Mouse (Mus musculus): ENCODE data around the gene Pex12. TPM values are rescaled to one million over a fixed set of nuclear protein-coding genes. Genes with fewer than 3 reads are reported as not detected.
A peak's percentile ranks its signal among the peaks of the same experiment; 100 is the strongest.
"Not testable (repeated sequence)": the region's sequence is repeated elsewhere in the genome, so short reads cannot be mapped to it uniquely, and the experiment has no call there.

The Pex12 gene
- polyA plus RNA-seq, 1 experiment from 2014 or later = 11.9 TPM

- Histone ChIP-seq H3K4me3 (no peak overlapping the region), H3K4me1 (no peaks in the 10 kb centered on the region), H3K36me3 (no peaks in the 10 kb centered on the region), H3K27ac (no peak overlapping the region), H3K27me3 (ENCODE audit: insufficient read depth, poor library complexity, severe bottlenecking) (peaks cover 36% of the 10 kb centered on the region; the same call in 1 of the 2 replicates), H3K9me3 (no peaks in the 10 kb centered on the region)
- WGBS = 76% methylated on average over 6 of the region's 6 CpGs
- no peak for DNase-seq (ENCODE audit: low spot score)
These were observed 22.7 kb downstream of the Pex12 start for GRCm38 (mm10) chr11:83279691-83280090.

GRCm38 (mm10) chr11:83279024-83279423, 23.4 kb downstream of the Pex12 start:
- no peaks in the 10 kb centered on the region for H3K4me1 ChIP-seq
- no peak for DNase-seq (ENCODE audit: low spot score)
- H3K36me3 ChIP-seq = no peaks in the 10 kb centered on the region
- no peak overlapping the region for H3K4me3 ChIP-seq
- H3K27me3 ChIP-seq (ENCODE audit: insufficient read depth, poor library complexity, severe bottlenecking) = peaks cover 36% of the 10 kb centered on the region; the same call in 1 of the 2 replicates
- no peaks in the 10 kb centered on the region for H3K9me3 ChIP-seq
- no peak overlapping the region for H3K27ac ChIP-seq
- 82% methylated on average over 4 of the region's 4 CpGs for WGBS

- H3K4me3 ChIP-seq = no peak overlapping the region
- peaks cover 29% of the 10 kb centered on the region; the same call in 1 of the 2 replicates for H3K27me3 ChIP-seq (ENCODE audit: insufficient read depth, poor library complexity, severe bottlenecking)
- H3K9me3 ChIP-seq = no peaks in the 10 kb centered on the region
- no peaks in the 10 kb centered on the region for H3K4me1 ChIP-seq
- DNase-seq (ENCODE audit: low spot score) = no peak
- whole genome bisulfite sequencing = 69% methylated on average over 7 of the region's 7 CpGs
- no peak overlapping the region for H3K27ac ChIP-seq
- no peaks in the 10 kb centered on the region for H3K36me3 ChIP-seq
These were observed 26.1 kb downstream of the Pex12 start for GRCm38 (mm10) chr11:83276251-83276650.

DNA sequence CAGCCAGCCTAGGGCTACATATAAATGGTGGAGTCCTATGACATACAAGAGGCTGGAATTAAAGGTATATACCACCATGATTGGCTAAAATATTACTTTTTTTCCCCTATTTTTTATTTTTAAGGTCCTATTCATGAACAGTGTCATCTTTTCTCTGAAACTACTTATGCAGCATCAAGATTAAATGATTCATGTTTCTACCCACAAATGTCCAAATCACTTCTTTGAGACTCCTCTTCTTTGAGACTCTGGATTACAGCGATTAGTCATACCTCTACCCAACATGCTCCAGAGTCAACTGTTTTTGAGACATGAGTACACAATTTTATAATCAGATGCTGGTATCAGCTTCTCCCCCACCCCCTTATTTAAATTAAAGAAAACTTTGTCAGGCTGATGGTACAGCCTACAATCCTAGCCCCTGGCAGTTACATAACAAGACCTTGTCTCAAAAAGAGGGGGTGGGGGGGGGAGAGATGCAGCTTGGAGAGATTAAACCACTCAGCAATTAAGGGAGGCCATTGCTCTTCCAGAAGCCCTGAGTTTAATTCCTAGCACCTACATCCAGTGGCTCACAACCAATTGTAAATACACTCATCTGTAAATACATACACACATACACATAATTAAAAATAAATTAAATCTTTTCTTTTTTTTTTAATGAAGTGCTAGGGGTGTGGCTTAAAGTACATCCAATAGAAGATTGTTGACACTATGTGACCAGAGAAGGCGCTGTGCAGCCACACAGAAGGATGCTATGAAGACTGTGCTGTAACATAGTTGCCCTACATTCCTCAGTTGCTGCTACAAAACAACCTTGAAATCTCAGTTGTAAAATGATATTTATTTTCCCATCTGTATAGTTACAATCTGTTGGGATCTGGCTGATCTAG, 30.2 kb downstream of the Pex12 start:
- H3K27me3 ChIP-seq (ENCODE audit: insufficient read depth, poor library complexity, severe bottlenecking) = peaks cover 18% of the 10 kb centered on the region; the same call in 1 of the 2 replicates
- no peaks in the 10 kb centered on the region for H3K9me3 ChIP-seq
- WGBS = 13% methylated on average over 2 of the region's 2 CpGs
- no peaks in the 10 kb centered on the region for H3K36me3 ChIP-seq
- no peak for DNase-seq (ENCODE audit: low spot score)
- no peak overlapping the region for H3K4me3 ChIP-seq
- peaks cover 4% of the 10 kb centered on the region; the same call in 1 of the 2 replicates for H3K4me1 ChIP-seq
- no peak overlapping the region for H3K27ac ChIP-seq

DNA sequence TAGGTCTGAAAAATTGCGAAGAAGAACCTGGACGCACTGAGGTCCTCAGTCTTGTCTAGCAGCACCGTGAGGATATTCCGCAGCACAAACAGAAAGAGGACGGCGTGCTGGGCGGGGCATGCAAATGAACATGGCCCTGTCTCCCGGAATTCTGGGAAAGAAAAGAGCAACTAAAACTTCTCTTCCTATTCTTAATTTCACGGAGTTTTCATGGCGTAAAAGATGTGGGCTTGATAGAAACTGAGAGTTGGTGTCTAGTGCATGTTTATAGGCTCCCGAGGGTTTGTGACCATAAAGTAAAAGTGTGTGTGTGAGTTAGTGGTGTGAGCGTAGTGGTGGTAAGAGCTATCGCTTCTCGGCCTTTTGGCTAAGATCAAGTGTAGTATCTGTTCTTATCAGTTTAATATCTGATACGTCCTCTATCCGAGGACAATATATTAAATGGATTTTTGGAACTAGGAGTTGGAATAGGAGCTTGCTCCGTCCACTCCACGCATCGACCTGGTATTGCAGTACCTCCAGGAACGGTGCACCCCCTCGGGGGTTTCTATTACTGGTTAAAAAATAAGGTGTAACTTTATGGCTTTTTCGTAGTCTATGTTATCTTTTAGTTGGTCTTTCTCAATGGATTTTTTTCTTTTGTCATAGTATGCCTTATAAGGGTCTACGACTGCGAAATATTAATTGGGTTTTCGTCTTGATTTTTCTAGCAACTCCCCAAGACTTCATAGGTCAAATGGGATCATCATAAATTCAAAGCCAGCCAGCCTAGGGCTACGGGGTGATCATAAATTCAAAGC, 31.0 kb downstream of the Pex12 start:
- Histone ChIP-seq H3K9me3 (no peaks in the 10 kb centered on the region), H3K27me3 (ENCODE audit: insufficient read depth, poor library complexity, severe bottlenecking) (peaks cover 13% of the 10 kb centered on the region; the same call in 1 of the 2 replicates), H3K4me3 (peak overlapping the region; percentile 68), H3K27ac (peak overlapping the region; percentile 96), H3K4me1 (peaks cover 4% of the 10 kb centered on the region; the same call in 1 of the 2 replicates), H3K36me3 (no peaks in the 10 kb centered on the region)
- peak; percentile 93 for DNase-seq (ENCODE audit: low spot score)
- under 1% methylated on average over 26 of the region's 26 CpGs for WGBS

DNA sequence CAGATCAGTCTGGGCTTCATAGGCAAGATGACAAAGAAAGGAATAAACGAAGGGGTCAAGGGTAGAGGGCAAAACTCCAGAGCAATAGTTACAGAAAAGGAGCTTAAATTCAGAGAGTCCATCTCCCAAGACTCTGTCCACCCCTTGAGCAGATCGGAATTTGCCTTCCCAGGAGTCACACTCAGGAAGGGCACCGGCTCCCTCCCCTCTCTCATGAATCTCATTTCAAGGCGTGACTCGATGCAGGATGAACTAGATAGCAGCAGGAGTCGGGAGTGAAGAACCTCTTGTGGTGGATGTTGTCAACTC, 31.6 kb downstream of the Pex12 start:
- H3K4me3 ChIP-seq = peak overlapping the region; percentile 68
- H3K27ac ChIP-seq = peak overlapping the region; percentile 96
- no peaks in the 10 kb centered on the region for H3K9me3 ChIP-seq
- peaks cover 8% of the 10 kb centered on the region; the same call in 1 of the 2 replicates for H3K27me3 ChIP-seq (ENCODE audit: insufficient read depth, poor library complexity, severe bottlenecking)
- H3K36me3 ChIP-seq = no peaks in the 10 kb centered on the region
- 1% methylated on average over 6 of the region's 6 CpGs for WGBS
- peaks cover 4% of the 10 kb centered on the region; the same call in 1 of the 2 replicates for H3K4me1 ChIP-seq
- DNase-seq (ENCODE audit: low spot score) = no peak

DNA sequence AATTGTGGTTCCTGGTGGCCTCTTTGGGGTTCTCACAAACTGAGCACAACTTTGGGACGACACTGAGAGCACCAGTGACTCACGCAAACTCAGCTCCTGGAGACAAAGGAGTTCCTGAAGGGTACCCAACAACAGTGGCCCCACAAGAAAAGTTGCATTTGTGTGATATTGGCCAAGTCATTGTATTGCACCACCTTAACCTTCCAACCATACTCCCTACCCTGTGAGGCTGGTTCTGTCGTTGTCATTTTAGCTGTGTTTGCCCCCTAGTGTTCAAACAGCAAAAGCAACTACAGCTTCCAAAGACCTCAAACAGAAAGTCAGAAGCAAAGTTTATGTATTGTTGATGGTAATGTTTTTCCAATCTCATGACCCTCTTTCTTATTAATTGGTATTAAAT, 39.2 kb downstream of the Pex12 start:
- WGBS = 56% methylated on average over 3 of the region's 3 CpGs

GRCm38 (mm10) chr11:83262673-83263072, 39.7 kb downstream of the Pex12 start:
- no peak for DNase-seq (ENCODE audit: low spot score)
- Histone ChIP-seq H3K4me3 (no peak overlapping the region), H3K27me3 (ENCODE audit: insufficient read depth, poor library complexity, severe bottlenecking) (no peaks in the 10 kb centered on the region), H3K36me3 (no peaks in the 10 kb centered on the region), H3K9me3 (no peaks in the 10 kb centered on the region), H3K27ac (no peak overlapping the region), H3K4me1 (no peaks in the 10 kb centered on the region)
- WGBS = 93% methylated on average over 1 of the region's 1 CpGs

More for the DNA sequence above, 39.2 kb downstream of the Pex12 start:
- H3K4me3 ChIP-seq = no peak overlapping the region
- no peaks in the 10 kb centered on the region for H3K9me3 ChIP-seq
- no peak overlapping the region for H3K27ac ChIP-seq
- DNase-seq (ENCODE audit: low spot score) = no peak
- no peaks in the 10 kb centered on the region for H3K4me1 ChIP-seq
- H3K36me3 ChIP-seq = no peaks in the 10 kb centered on the region
- H3K27me3 ChIP-seq (ENCODE audit: insufficient read depth, poor library complexity, severe bottlenecking) = no peaks in the 10 kb centered on the region

DNA sequence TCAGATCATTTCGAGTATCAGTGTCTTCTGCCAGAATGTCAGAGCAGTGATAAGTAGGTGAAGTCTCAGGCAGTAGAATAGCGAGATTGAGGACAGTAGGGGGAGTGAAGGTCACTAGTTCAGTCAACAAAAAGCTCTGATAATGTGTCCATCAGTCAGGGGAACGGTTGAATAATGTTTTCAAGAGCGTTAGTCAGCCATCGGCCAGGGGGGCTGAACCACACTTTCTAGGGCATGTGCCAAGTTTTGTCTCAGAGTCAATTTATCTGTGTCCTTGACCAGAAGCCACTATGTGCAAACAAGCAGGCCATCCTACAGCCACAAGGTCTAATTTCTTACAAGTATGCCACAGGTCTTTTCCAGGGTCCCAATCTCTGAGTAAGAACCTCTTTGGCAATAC, 45.2 kb downstream of the Pex12 start:
- H3K27ac ChIP-seq; H3K27me3 ChIP-seq (ENCODE audit: insufficient read depth, poor library complexity, severe bottlenecking); H3K4me1 ChIP-seq; H3K4me3 ChIP-seq; H3K9me3 ChIP-seq; H3K36me3 ChIP-seq; DNase-seq (ENCODE audit: low spot score): not testable (repeated sequence)
- 48% methylated on average over 5 of the region's 5 CpGs for WGBS

Other genes starting within 250 kb of the Pex12 start
- 1.3 and 1.5 TPM in 2 replicates for gene Slfn2, start 237.5 kb downstream of the Pex12 start, polyA plus RNA-seq (2016; fragmentation: Nextera tagmentation; extraction: Ambion mirVana)
- gene Slfn1, start 185.7 kb downstream of the Pex12 start, polyA plus RNA-seq (2016; fragmentation: Nextera tagmentation; extraction: Ambion mirVana) = not detected in 2 replicates
- not detected in 2 replicates for gene Slfn4, start 127.4 kb downstream of the Pex12 start, polyA plus RNA-seq (2016; fragmentation: Nextera tagmentation; extraction: Ambion mirVana)
- gene Slfn3, start 111.3 kb downstream of the Pex12 start, polyA plus RNA-seq (2016; fragmentation: Nextera tagmentation; extraction: Ambion mirVana) = 0.49 and 0.99 TPM in 2 replicates
- gene Slfn14, start 15.9 kb downstream of the Pex12 start, polyA plus RNA-seq (2016; fragmentation: Nextera tagmentation; extraction: Ambion mirVana) = 0.58 and 0.79 TPM in 2 replicates
- gene Ap2b1, start 3.6 kb downstream of the Pex12 start, polyA plus RNA-seq (2016; fragmentation: Nextera tagmentation; extraction: Ambion mirVana) = 48.2 and 55.0 TPM in 2 replicates
- gene Rasl10b, start 106.6 kb upstream of the Pex12 start, polyA plus RNA-seq (2016; fragmentation: Nextera tagmentation; extraction: Ambion mirVana) = 8.1 and 11.4 TPM in 2 replicates
- gene Gas2l2, start 126.9 kb upstream of the Pex12 start, polyA plus RNA-seq (2016; fragmentation: Nextera tagmentation; extraction: Ambion mirVana) = 0.17 and 0.18 TPM in 2 replicates
- 1.5 and 1.9 TPM in 2 replicates for gene 1700020L24Rik, start 135.1 kb upstream of the Pex12 start, polyA plus RNA-seq (2016; fragmentation: Nextera tagmentation; extraction: Ambion mirVana)
- gene Mmp28, start 160.5 kb upstream of the Pex12 start, polyA plus RNA-seq (2016; fragmentation: Nextera tagmentation; extraction: Ambion mirVana) = 1.9 and 3.1 TPM in 2 replicates
- gene Taf15, start 170.5 kb upstream of the Pex12 start, polyA plus RNA-seq (2016; fragmentation: Nextera tagmentation; extraction: Ambion mirVana) = 8.0 and 8.6 TPM in 2 replicates
- gene Heatr9, start 219.6 kb upstream of the Pex12 start, polyA plus RNA-seq (2016; fragmentation: Nextera tagmentation; extraction: Ambion mirVana) = not detected in 2 replicates
- not detected in 2 replicates for gene Ccl5, start 227.9 kb upstream of the Pex12 start, polyA plus RNA-seq (2016; fragmentation: Nextera tagmentation; extraction: Ambion mirVana)

Measured in heart, embryonic 10.5 days (tissue).